Mouse (Mus musculus) liver, embryonic 14.5 days (tissue): ENCODE data around the gene Rprd2.

Experiments used
- CTCF ChIP-seq: IDR thresholded peaks from 2 replicates; pipeline ENCODE4 v1.5.1; 2016; ENCODE audit warnings: antibody characterized with exemption, low read depth, control low read depth
- EP300 ChIP-seq: IDR thresholded peaks from 2 replicates; pipeline ENCODE4 v1.6.1; 2016; ENCODE audit warnings: antibody characterized with exemption, low read depth

GRCm38 (mm10) chr3:95861796-95862195 lies 43.1 kb upstream of the Rprd2 start:
- TF ChIP-seq CTCF (peak; percentile 83), EP300 (no peak)
